Mouse (Mus musculus): ENCODE data around the gene Wdsub1. TPM values are rescaled to one million over a fixed set of nuclear protein-coding genes. Genes with fewer than 3 reads are reported as not detected.

Wdsub1 gene
- total RNA-seq, 2 experiments from 2014 or later: 23.5 to 25.0 TPM

DNA sequence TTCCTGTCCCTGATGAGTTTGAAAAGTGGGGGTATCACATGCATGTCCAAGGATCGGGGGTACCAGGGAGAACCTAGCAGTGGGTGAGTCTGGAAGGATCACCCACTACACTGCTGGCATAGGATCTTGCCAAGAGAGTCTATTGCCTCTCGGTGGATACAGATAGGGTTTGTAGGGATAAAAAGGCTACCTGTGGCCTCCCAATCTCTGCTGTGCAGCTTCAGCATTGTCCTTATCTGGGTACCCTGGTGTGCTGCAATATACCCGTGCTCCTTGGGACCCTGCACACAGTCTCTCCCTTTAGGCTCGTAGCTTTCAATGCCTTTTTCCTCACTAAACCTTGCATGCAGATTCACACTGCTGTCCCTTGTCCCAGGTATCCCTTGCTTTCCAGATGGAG is 73.8 kb downstream of the Wdsub1 start:
- no peak for DNase-seq (ENCODE audit: low spot score in 2 of 2)

DNA sequence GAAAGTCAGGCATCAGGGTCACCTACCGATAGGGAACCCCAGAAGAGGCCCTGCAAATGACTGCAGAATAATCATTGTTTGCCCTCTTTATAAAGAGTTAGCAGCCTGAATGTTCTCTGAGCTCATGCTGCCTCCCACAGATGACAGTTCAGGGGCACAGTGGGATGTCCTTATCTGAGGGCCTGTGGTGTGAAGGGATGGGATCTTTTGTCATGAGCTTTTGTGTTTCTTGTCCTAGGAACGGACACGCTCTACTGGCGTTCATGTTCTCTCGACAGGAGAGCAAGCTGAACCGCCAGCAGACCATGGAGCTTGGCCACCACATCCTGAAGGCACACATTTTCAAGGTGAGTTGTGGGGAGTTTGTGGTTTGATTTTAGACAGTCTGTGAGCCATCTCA is 76.4 kb downstream of the Wdsub1 start:
- DNase-seq (ENCODE audit: low spot score in 2 of 2): no peak

- no peak for DNase-seq (ENCODE audit: low spot score in 2 of 2)
These were observed 76.8 kb downstream of the Wdsub1 start for GRCm38 (mm10) chr2:59805595-59805994.

DNA sequence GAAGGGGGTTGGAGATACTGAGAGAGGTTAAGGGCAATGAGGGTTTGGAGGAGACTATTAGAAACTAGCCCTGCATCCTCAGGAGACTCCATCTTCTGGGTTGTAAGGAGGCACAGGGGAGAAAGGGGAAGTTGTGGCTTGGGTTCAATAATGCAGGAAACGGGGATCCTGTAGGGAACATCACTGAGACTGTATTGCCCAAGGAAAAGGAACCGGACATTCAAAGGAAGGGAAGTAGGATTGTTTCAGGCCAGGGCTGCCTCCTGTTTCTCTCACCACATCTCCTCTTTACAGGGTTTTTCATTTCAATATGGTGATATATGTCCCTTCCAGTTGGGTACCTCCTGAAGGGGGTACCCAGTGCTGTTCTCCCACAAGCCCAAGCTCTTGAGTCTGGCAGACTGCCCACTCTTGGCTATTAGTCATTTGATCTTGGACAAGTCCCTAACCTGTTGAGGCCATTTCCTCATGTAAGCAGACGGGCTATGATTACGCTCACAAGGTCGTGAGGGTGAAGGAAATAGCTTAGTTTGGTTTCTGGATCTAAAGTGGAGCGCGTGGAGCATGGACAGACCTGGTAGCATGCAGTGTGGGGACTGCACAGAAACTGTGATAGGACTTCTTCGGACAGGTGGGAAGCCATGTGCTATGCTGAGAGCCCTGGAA is 79.5 kb downstream of the Wdsub1 start:
- no peak for DNase-seq (ENCODE audit: low spot score in 2 of 2)

Measured in layer of hippocampus, adult 18-20 months (tissue).